Mouse (Mus musculus) 3T3-L1 (cell line): Measurements from ENCODE around the gene Olfr1214.

ENCODE experiments used
- DNase-seq: peaks from one replicate; pipeline ENCODE4 v3.0.0-alpha.2; 2015; ENCODE audit warnings: low read depth, low spot score

Gene Olfr1214

GRCm38 (mm10) chr2:88992553-88992952 lies at the start of gene Olfr1214:
Gene Olfr1214, minus strand, starts transcription at chr2:88992653.
- no peak for DNase-seq

DNA sequence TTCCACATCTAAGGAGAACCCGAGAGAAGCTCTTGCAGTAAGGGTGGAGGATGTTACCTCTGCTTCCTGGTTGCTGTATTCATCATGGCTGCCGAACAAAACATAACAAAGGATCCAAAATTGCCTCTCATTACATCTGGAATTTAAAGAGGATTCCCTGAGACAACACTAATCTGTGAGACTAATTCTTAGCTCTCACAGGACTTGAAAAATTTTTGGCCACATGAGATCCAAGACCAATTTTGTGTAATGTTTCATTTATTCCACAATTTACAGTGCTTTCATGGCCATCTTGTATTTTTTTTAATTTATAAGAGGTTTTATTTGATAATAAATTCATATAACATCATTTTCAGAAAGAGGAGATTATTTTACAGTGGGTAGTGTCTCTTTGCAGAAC lies 39.5 kb upstream of the Olfr1214 start, which contains the start of gene Olfr1217:
Gene Olfr1217, minus strand, starts transcription at position 101 of the 400 bp plus-strand sequence.
- DNase-seq: no peak

DNA sequence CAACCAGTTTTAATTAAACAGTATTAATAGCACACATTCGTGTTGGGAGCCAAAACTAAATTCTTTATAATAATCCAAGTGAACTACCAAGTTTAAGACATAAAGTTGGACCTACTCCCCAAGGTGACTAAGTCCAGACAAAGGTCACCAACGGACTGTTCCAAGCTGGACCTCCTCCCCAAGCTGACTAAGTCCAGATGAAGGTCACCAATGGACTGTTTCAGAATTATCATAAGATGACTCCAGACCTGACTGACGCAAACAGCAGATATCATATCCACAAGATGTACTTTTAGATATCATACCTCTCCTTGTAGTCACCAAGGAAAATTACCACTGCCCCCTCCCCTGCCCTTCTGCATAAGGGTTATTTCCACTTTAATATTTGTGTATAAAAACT lies 29.0 kb upstream of the Olfr1214 start:
- peak; percentile 62 for DNase-seq

DNA sequence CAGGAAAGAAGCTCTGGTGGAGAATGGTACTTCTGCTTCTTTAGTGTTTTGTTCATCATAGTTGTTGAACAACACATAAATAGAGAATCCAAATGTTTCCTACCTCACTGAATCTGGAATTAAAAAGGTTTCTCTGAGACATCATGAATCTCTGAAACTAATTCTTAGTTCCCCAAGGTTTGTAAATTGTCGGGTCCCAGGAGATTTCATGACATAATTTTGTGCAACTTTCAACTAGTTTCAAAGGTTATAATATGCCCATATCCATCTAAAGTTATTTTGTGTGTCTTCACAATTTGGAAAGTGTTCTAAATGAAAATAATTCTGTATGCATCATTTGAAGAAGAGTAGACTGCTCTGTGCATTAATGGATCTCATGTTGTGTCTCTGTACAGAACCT lies 25.8 kb upstream of the Olfr1214 start, which contains the start of gene Olfr1216:
Gene Olfr1216, minus strand, starts transcription at position 101 of the 400 bp plus-strand sequence.
- DNase-seq: no peak

GRCm38 (mm10) chr2:89006873-89007272 lies 14.4 kb upstream of the Olfr1214 start, which contains the start of gene Olfr1215:
Gene Olfr1215, minus strand, starts transcription at chr2:89006973.
- no peak for DNase-seq

DNA sequence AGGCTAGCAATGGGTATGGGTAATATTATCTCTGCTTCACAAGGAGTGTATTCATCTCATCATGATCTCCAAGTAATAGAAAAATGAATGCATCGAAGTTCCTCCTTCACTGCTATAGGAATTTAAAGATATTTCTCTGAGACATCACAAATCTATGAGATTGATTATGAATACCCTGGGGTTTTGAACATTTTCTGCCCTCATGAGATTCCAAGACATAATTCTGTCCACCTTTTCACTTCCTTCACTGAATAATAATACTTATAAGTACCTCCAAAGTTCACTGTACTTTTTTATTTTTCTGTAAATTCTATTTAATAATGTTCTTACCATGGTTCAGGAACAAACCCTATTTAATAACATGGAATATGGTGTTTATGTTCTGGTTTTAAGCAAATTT lies 12.3 kb downstream of the Olfr1214 start, which contains the start of gene Gm13762:
Gene Gm13762, minus strand, starts transcription at position 101 of the 400 bp plus-strand sequence.
- DNase-seq: no peak

GRCm38 (mm10) chr2:88953669-88954068 lies 38.8 kb downstream of the Olfr1214 start, which contains the start of gene Olfr1212:
Gene Olfr1212, plus strand, starts transcription at chr2:88953969.
- no peak for DNase-seq

DNA sequence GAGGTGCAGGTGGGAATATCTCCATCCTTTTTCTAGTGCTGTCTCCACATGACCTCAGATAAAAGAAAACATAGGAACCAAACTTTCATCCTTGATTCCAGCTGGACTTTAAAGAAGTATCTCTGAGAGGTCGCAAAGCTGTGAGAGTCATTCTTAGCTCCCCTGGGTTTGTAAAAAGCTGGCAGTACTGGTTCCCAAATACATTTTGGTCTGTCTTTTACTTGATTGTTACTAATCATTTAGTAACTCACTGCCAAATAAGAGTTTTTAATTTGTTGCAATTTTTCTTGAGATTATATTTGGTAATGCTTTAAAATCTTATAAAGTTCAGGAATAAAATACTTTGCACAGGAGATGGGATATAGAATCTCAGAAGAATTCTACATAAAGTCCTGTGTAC lies 54.4 kb downstream of the Olfr1214 start, which contains the start of gene Olfr1211:
Gene Olfr1211, minus strand, starts transcription at position 101 of the 400 bp plus-strand sequence.
- no peak for DNase-seq
